Mouse (Mus musculus) yolk sac, embryonic 10.5 days (tissue): ENCODE measurements around the gene Hyal1.
A peak's percentile ranks its signal among the peaks of the same experiment; 100 is the strongest.
"Not testable (repeated sequence)": the region's sequence is repeated elsewhere in the genome, so short reads cannot be mapped to it uniquely, and the experiment has no call there.

Experiments used
- DNase-seq: peaks from one replicate; pipeline ENCODE4 v3.0.0-alpha.2; 2017; ENCODE audit warnings: low spot score

The Hyal1 gene

GRCm38 (mm10) chr9:107571534-107572326 is 5.0 kb upstream of the Hyal1 start:
- no peak for DNase-seq

GRCm38 (mm10) chr9:107572327-107572662 is 4.4 kb upstream of the Hyal1 start:
- no peak for DNase-seq

- DNase-seq = not testable (repeated sequence)
Observed at GRCm38 (mm10) chr9:107573774-107574173, 3.0 kb upstream of the Hyal1 start.

GRCm38 (mm10) chr9:107575579-107576356 is 959 bp upstream of the Hyal1 start:
- DNase-seq = peak; percentile 78

GRCm38 (mm10) chr9:107577871-107578270 is 1.1 kb downstream of the Hyal1 start:
- DNase-seq = no peak

GRCm38 (mm10) chr9:107578587-107578986 is 1.9 kb downstream of the Hyal1 start, which contains the start of gene Naa80:
Gene Naa80 (plus strand): TSS chr9:107578887.
- no peak for DNase-seq

- no peak for DNase-seq
Observed at GRCm38 (mm10) chr9:107579023-107579900, 2.5 kb downstream of the Hyal1 start.

GRCm38 (mm10) chr9:107580501-107581317 is 4.0 kb downstream of the Hyal1 start, which contains the start of gene Hyal3:
Gene Hyal3 (plus strand): TSS chr9:107580818.
- peak; percentile 89 for DNase-seq

GRCm38 (mm10) chr9:107581584-107581983 is 4.9 kb downstream of the Hyal1 start:
- no peak for DNase-seq

- no peak for DNase-seq
Observed at GRCm38 (mm10) chr9:107582509-107583062, 5.9 kb downstream of the Hyal1 start.

- no peak for DNase-seq
Observed at GRCm38 (mm10) chr9:107583174-107583573, 6.4 kb downstream of the Hyal1 start.

GRCm38 (mm10) chr9:107586504-107586903 is 9.8 kb downstream of the Hyal1 start:
- no peak for DNase-seq

GRCm38 (mm10) chr9:107586974-107587832 is 10.5 kb downstream of the Hyal1 start, which contains the start of gene Ifrd2:
Gene Ifrd2 (plus strand): TSS chr9:107587642.
- peak; percentile 99 for DNase-seq

GRCm38 (mm10) chr9:107587833-107588639 is 11.3 kb downstream of the Hyal1 start:
- DNase-seq = peak; percentile 57

- no peak for DNase-seq
Observed at GRCm38 (mm10) chr9:107590058-107590772, 13.5 kb downstream of the Hyal1 start.

- DNase-seq = no peak
Observed at GRCm38 (mm10) chr9:107590773-107591060, 14.0 kb downstream of the Hyal1 start.

GRCm38 (mm10) chr9:107593101-107593976 is 16.6 kb downstream of the Hyal1 start:
- DNase-seq = no peak
